Mouse (Mus musculus) embryonic fibroblast, embryonic 13.5 days (primary cell): ENCODE measurements around the gene Hmbs.

Source experiments
- CTCF ChIP-seq: IDR thresholded peaks from 2 replicates; pipeline ENCODE4 v1.5.1; 2011; ENCODE audit warnings: mild to moderate bottlenecking, control low read depth, low read length, moderate library complexity, borderline replicate concordance; ENCODE audit not compliant: insufficient read depth
- POLR2A ChIP-seq: IDR thresholded peaks from 2 replicates; pipeline ENCODE4 v1.6.1; 2011; ENCODE audit warnings: low read depth, mild to moderate bottlenecking, control low read depth, low read length, moderate library complexity

DNA sequence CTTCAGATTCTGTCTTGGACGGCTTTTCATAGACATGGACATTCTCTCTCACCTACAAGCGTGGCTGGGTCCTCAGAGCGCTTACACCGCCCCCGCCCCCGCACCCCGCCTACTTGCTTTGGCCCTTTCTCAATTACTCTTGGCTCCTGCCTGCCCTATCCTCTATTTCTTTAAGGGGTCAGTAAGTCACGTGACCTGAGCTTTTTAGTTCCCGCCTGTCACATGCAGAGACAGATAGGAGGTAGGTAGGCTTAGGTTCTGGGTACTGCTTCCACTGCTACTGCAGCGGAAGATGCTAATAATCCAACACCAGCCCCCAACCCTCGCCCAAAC is 55.1 kb downstream of the Hmbs start:
- TF ChIP-seq CTCF (no peak), POLR2A (no peak)
